10 mouse cellular contexts compared by ENCODE assay signal in genomic region chr10:79959412-79959811, GRCm38 (mm10). TPM values are rescaled to one million over a fixed set of nuclear protein-coding genes. Genes with fewer than 3 reads are reported as not detected.
DNase-seq lines count a peak whose midpoint lies in the region; ATAC-seq and TF ChIP-seq lines count a peak whose summit lies in the region.
"Not testable (repeated sequence)": the region's sequence is repeated elsewhere in the genome, so short reads cannot be mapped to it uniquely, and the experiment has no call there.
"Had no signal": no experiment of that assay in that cellular context is flagged by ENCODE, and none has a peak within 500 bp of the region (broad histone marks: within the 10 kb centered on the region; RNA-seq: fewer than 3 reads in every experiment).

No protein-coding gene starts in this region.

- TF ChIP-seq CTCF in stomach, postnatal 0 days (IDR thresholded peaks at IDR 0.05; ENCODE audit: low read depth) = not testable (repeated sequence)

- H3K4me2 ChIP-seq in embryonic facial prominence, embryonic 15.5 days (replicated peaks) = peak overlapping the region; percentile 76
- H3K4me2 ChIP-seq in hindbrain, embryonic 16.5 days (ENCODE audit: low read length) = peak overlapping the region; percentile 33
- peak overlapping the region; percentile 42 for H3K4me2 ChIP-seq in liver, embryonic 16.5 days (ENCODE audit: low read depth, low read length)
- H3K4me2 ChIP-seq in midbrain, embryonic 15.5 days = peak overlapping the region; percentile 75
- peak overlapping the region; percentile 32 for H3K4me2 ChIP-seq in stomach, postnatal 0 days (replicated peaks; ENCODE audit: low read depth)

- peaks cover 24% of the 10 kb centered on the region for H3K36me3 ChIP-seq in embryonic facial prominence, embryonic 15.5 days
- not testable (repeated sequence) for H3K36me3 ChIP-seq in hindbrain, embryonic 16.5 days (ENCODE audit: control insufficient read depth, insufficient read depth, low read length); liver, embryonic 16.5 days (ENCODE audit: control insufficient read depth, insufficient read depth); stomach, postnatal 0 days (ENCODE audit: control insufficient read depth, insufficient read depth, low read length)
- H3K36me3 ChIP-seq in midbrain, embryonic 15.5 days (replicated peaks) = peaks cover 11% of the 10 kb centered on the region; the same call in 1 of the 2 replicates

- 33% methylated on average over 10 of the region's 10 CpGs for WGBS in embryonic facial prominence, embryonic 15.5 days
- 35% methylated on average over 10 of the region's 10 CpGs for WGBS in hindbrain, embryonic 16.5 days
- WGBS in liver, embryonic 16.5 days (ENCODE audit: insufficient replicate concordance) = 26% methylated on average over 10 of the region's 10 CpGs
- WGBS in midbrain, embryonic 15.5 days = 35% methylated on average over 10 of the region's 10 CpGs
- WGBS in stomach, postnatal 0 days = 26% methylated on average over 10 of the region's 10 CpGs

- DNase-seq in adrenal gland, postnatal 14 days = peak; percentile 52
- peak; percentile 62 for DNase-seq in heart, adult 8-10 months (ENCODE audit: low spot score)
- DNase-seq in kidney, postnatal 10 days = peak; percentile 71
- DNase-seq in stomach, postnatal 0 days (ENCODE audit: low spot score) = not testable (repeated sequence)

- not testable (repeated sequence) for H3K27ac ChIP-seq in embryonic facial prominence, embryonic 15.5 days (replicated peaks); hindbrain, embryonic 16.5 days (ENCODE audit: low read depth, low read length); liver, embryonic 16.5 days (ENCODE audit: low read length); midbrain, embryonic 15.5 days; stomach, postnatal 0 days (replicated peaks)

- H3K27me3 ChIP-seq in embryonic facial prominence, embryonic 15.5 days; hindbrain, embryonic 16.5 days (replicated peaks; ENCODE audit: control insufficient read depth, insufficient read depth, low read length); liver, embryonic 16.5 days (ENCODE audit: control insufficient read depth, insufficient read depth, low read depth, low read length); midbrain, embryonic 15.5 days (replicated peaks); stomach, postnatal 0 days (ENCODE audit: control insufficient read depth, insufficient read depth, low read length): not testable (repeated sequence)

- peak overlapping the region; percentile 100 for H3K4me3 ChIP-seq in embryonic facial prominence, embryonic 15.5 days (replicated peaks)
- peak overlapping the region; percentile 69; the same call in 1 of the 2 replicates for H3K4me3 ChIP-seq in hindbrain, embryonic 16.5 days (ENCODE audit: low read length)
- H3K4me3 ChIP-seq in liver, embryonic 16.5 days (ENCODE audit: low read depth, low read length) = peak overlapping the region; percentile 85
- peak overlapping the region; percentile 58 for H3K4me3 ChIP-seq in midbrain, embryonic 15.5 days
- H3K4me3 ChIP-seq in stomach, postnatal 0 days (ENCODE audit: low read depth, low read length) = peak overlapping the region; percentile 86; the same call in 1 of the 2 replicates

- not testable (repeated sequence) for H3K9ac ChIP-seq in embryonic facial prominence, embryonic 15.5 days; hindbrain, embryonic 16.5 days (ENCODE audit: low read depth, low read length); liver, embryonic 16.5 days (ENCODE audit: low read depth, low read length); midbrain, embryonic 15.5 days; stomach, postnatal 0 days (ENCODE audit: low read length)

- TF ChIP-seq EP300 in stomach, postnatal 0 days (optimal IDR thresholded peaks at IDR 0.05) = not testable (repeated sequence)

- H3K9me3 ChIP-seq in embryonic facial prominence, embryonic 15.5 days (replicated peaks); hindbrain, embryonic 16.5 days (ENCODE audit: control insufficient read depth, low read length); liver, embryonic 16.5 days (replicated peaks; ENCODE audit: control insufficient read depth, low read length); midbrain, embryonic 15.5 days; stomach, postnatal 0 days (ENCODE audit: control insufficient read depth, low read length): not testable (repeated sequence)

- H3K4me1 ChIP-seq in embryonic facial prominence, embryonic 15.5 days = peaks cover 14% of the 10 kb centered on the region
- H3K4me1 ChIP-seq in hindbrain, embryonic 16.5 days (ENCODE audit: control insufficient read depth, insufficient read depth, low read depth, low read length); midbrain, embryonic 15.5 days; stomach, postnatal 0 days (replicated peaks; ENCODE audit: control insufficient read depth, insufficient read depth): not testable (repeated sequence)
- H3K4me1 ChIP-seq in liver, embryonic 16.5 days (ENCODE audit: control insufficient read depth, low read depth, low read length) = peaks cover 16% of the 10 kb centered on the region

- ATAC-seq in embryonic facial prominence, embryonic 15.5 days (ENCODE audit: insufficient number of reproducible peaks, low FRiP score, low TSS enrichment, low read depth); hindbrain, embryonic 16.5 days; liver, embryonic 16.5 days (ENCODE audit: low read depth); midbrain, embryonic 15.5 days (replicated peaks); stomach, postnatal 0 days (ENCODE audit: low FRiP score, low TSS enrichment): not testable (repeated sequence)

RNA-seq across cellular contexts. Expression of gene Wdr18, which starts 0.5 kb away (rescaled TPM):
- total RNA-seq in adrenal gland, postnatal 14 days (2021) = 30.3 and 36.6 TPM in 2 replicates
- polyA plus RNA-seq in embryonic facial prominence, embryonic 15.5 days (2015; fragmentation: Nextera tagmentation; extraction: Ambion mirVana) = 84.7 and 90.6 TPM in 2 replicates
- 10 to 100 TPM; 28.4 to 36.2 (median 29.6) TPM for total RNA-seq in heart, adult 8-10 months (2022)
- polyA plus RNA-seq in hindbrain, embryonic 16.5 days (2015; fragmentation: Nextera tagmentation; extraction: Ambion mirVana) = 97.7 and 102 TPM in 2 replicates
- polyA plus RNA-seq in liver, embryonic 16.5 days (2015; fragmentation: Nextera tagmentation; extraction: Ambion mirVana) = 42.2 and 44.7 TPM in 2 replicates
- polyA plus RNA-seq in midbrain, embryonic 15.5 days (2015; fragmentation: Nextera tagmentation; extraction: Ambion mirVana) = 87.3 and 87.5 TPM in 2 replicates
- polyA plus RNA-seq in stomach, postnatal 0 days (2015; fragmentation: Nextera tagmentation; extraction: Ambion mirVana) = 46.9 and 50.3 TPM in 2 replicates

RNA-seq across cellular contexts. Expression of gene Grin3b, which starts 11.1 kb away (rescaled TPM):
- not detected in 2 replicates for total RNA-seq in adrenal gland, postnatal 14 days (2021)
- polyA plus RNA-seq in embryonic facial prominence, embryonic 15.5 days (2015; fragmentation: Nextera tagmentation; extraction: Ambion mirVana) = 0.63 and 0.77 TPM in 2 replicates
- total RNA-seq in heart, adult 8-10 months (2022) = under 1 TPM; 0.37 to 0.85 (median 0.63) TPM
- polyA plus RNA-seq in hindbrain, embryonic 16.5 days (2015; fragmentation: Nextera tagmentation; extraction: Ambion mirVana) = 0.45 and 0.46 TPM in 2 replicates
- 0.08 TPM in 1 of 2 replicates, not detected in the other for polyA plus RNA-seq in liver, embryonic 16.5 days (2015; fragmentation: Nextera tagmentation; extraction: Ambion mirVana)
- polyA plus RNA-seq in midbrain, embryonic 15.5 days (2015; fragmentation: Nextera tagmentation; extraction: Ambion mirVana) = 0.34 and 0.66 TPM in 2 replicates
- 0.17 and 0.18 TPM in 2 replicates for polyA plus RNA-seq in stomach, postnatal 0 days (2015; fragmentation: Nextera tagmentation; extraction: Ambion mirVana)
- polyA plus RNA-seq: activated CD4-positive, CD25-positive, alpha-beta regulatory T cell, adult 4 months; small intestine, adult 2 months had no signal

RNA-seq across cellular contexts. Expression of gene Tmem259, which starts 24.7 kb away (rescaled TPM):
- 141 and 157 TPM in 2 replicates for total RNA-seq in adrenal gland, postnatal 14 days (2021)
- 23.9 and 29.3 TPM in 2 replicates for polyA plus RNA-seq in embryonic facial prominence, embryonic 15.5 days (2015; fragmentation: Nextera tagmentation; extraction: Ambion mirVana)
- 100 to 1,000 TPM; 116 to 120 (median 117) TPM for total RNA-seq in heart, adult 8-10 months (2022)
- polyA plus RNA-seq in hindbrain, embryonic 16.5 days (2015; fragmentation: Nextera tagmentation; extraction: Ambion mirVana) = 11.7 and 17.4 TPM in 2 replicates
- 3.0 and 4.8 TPM in 2 replicates for polyA plus RNA-seq in liver, embryonic 16.5 days (2015; fragmentation: Nextera tagmentation; extraction: Ambion mirVana)
- 24.3 and 28.3 TPM in 2 replicates for polyA plus RNA-seq in midbrain, embryonic 15.5 days (2015; fragmentation: Nextera tagmentation; extraction: Ambion mirVana)
- 18.5 and 19.1 TPM in 2 replicates for polyA plus RNA-seq in stomach, postnatal 0 days (2015; fragmentation: Nextera tagmentation; extraction: Ambion mirVana)

RNA-seq across cellular contexts. Expression of gene Cnn2, which starts 29.0 kb away (rescaled TPM):
- 40.2 and 55.9 TPM in 2 replicates for total RNA-seq in adrenal gland, postnatal 14 days (2021)
- polyA plus RNA-seq in embryonic facial prominence, embryonic 15.5 days (2015; fragmentation: Nextera tagmentation; extraction: Ambion mirVana) = 288 and 296 TPM in 2 replicates
- 10 to 100 TPM; 27.1 to 35.7 (median 33.3) TPM for total RNA-seq in heart, adult 8-10 months (2022)
- 30.5 and 38.9 TPM in 2 replicates for polyA plus RNA-seq in hindbrain, embryonic 16.5 days (2015; fragmentation: Nextera tagmentation; extraction: Ambion mirVana)
- polyA plus RNA-seq in liver, embryonic 16.5 days (2015; fragmentation: Nextera tagmentation; extraction: Ambion mirVana) = 42.5 and 44.9 TPM in 2 replicates
- 28.6 and 34.4 TPM in 2 replicates for polyA plus RNA-seq in midbrain, embryonic 15.5 days (2015; fragmentation: Nextera tagmentation; extraction: Ambion mirVana)
- polyA plus RNA-seq in stomach, postnatal 0 days (2015; fragmentation: Nextera tagmentation; extraction: Ambion mirVana) = 236 and 245 TPM in 2 replicates

RNA-seq across cellular contexts. Expression of gene Arid3a, which starts 32.6 kb away (rescaled TPM):
- 5.9 and 6.9 TPM in 2 replicates for total RNA-seq in adrenal gland, postnatal 14 days (2021)
- polyA plus RNA-seq in embryonic facial prominence, embryonic 15.5 days (2015; fragmentation: Nextera tagmentation; extraction: Ambion mirVana) = 6.6 and 7.0 TPM in 2 replicates
- total RNA-seq in heart, adult 8-10 months (2022) = 1 to 10 TPM; 1.2 to 1.7 (median 1.3) TPM
- polyA plus RNA-seq in hindbrain, embryonic 16.5 days (2015; fragmentation: Nextera tagmentation; extraction: Ambion mirVana) = 1.6 and 1.7 TPM in 2 replicates
- polyA plus RNA-seq in liver, embryonic 16.5 days (2015; fragmentation: Nextera tagmentation; extraction: Ambion mirVana) = 5.1 and 5.8 TPM in 2 replicates
- polyA plus RNA-seq in midbrain, embryonic 15.5 days (2015; fragmentation: Nextera tagmentation; extraction: Ambion mirVana) = 2.9 and 4.7 TPM in 2 replicates
- polyA plus RNA-seq in stomach, postnatal 0 days (2015; fragmentation: Nextera tagmentation; extraction: Ambion mirVana) = 3.2 and 3.5 TPM in 2 replicates
